Mouse (Mus musculus) layer of hippocampus, adult 8-10 months (tissue): ENCODE measurements around the gene Gstt4. TPM values are rescaled to one million over a fixed set of nuclear protein-coding genes. Genes with fewer than 3 reads are reported as not detected.

Experiments used
- DNase-seq, 2 experiments: peaks; one replicate each; pipeline ENCODE4 v3.0.0; 2022; ENCODE audit warnings: low spot score in 2 of 2
- total RNA-seq, 4 experiments: library from RNA; stranded (reverse); gene quantifications; 2 replicates each; pipeline ENCODE4 v1.2.4; 2022

Gstt4 gene
- total RNA-seq, 4 experiments from 2014 or later = 0.35 TPM; not detected in 3

GRCm38 (mm10) chr10:75835761-75836531, 13.6 kb upstream of the Gstt4 start:
- no peak for DNase-seq

- DNase-seq = peak; percentile 12 to 40
Measured at GRCm38 (mm10) chr10:75835307-75835706, 13.0 kb upstream of the Gstt4 start.

GRCm38 (mm10) chr10:75834721-75835120, 12.4 kb upstream of the Gstt4 start:
- no peak for DNase-seq

- DNase-seq = peak in 1 of 2 experiments; percentile 9
Measured at GRCm38 (mm10) chr10:75834250-75834649, 11.9 kb upstream of the Gstt4 start.

- no peak for DNase-seq
Measured at GRCm38 (mm10) chr10:75833456-75834080, 11.2 kb upstream of the Gstt4 start.

- peak in 1 of 2 experiments; percentile 31 for DNase-seq
Measured at GRCm38 (mm10) chr10:75832272-75832895, 10.0 kb upstream of the Gstt4 start.

GRCm38 (mm10) chr10:75830275-75830670, 7.9 kb upstream of the Gstt4 start:
- no peak for DNase-seq

GRCm38 (mm10) chr10:75829529-75830274, 7.4 kb upstream of the Gstt4 start:
- DNase-seq = no peak

GRCm38 (mm10) chr10:75828500-75828931, 6.2 kb upstream of the Gstt4 start:
- DNase-seq = peak; percentile 48 to 62

- peak in 1 of 2 experiments; percentile 13 for DNase-seq
Measured at GRCm38 (mm10) chr10:75827668-75828360, 5.5 kb upstream of the Gstt4 start.

GRCm38 (mm10) chr10:75824530-75824929, 2.2 kb upstream of the Gstt4 start:
- no peak for DNase-seq

GRCm38 (mm10) chr10:75823782-75824181, 1.4 kb upstream of the Gstt4 start:
- DNase-seq = no peak

GRCm38 (mm10) chr10:75819882-75820281, 2.5 kb downstream of the Gstt4 start:
- DNase-seq = no peak

- DNase-seq = no peak
Measured at GRCm38 (mm10) chr10:75818641-75819040, 3.7 kb downstream of the Gstt4 start.

GRCm38 (mm10) chr10:75804217-75804616, 18.1 kb downstream of the Gstt4 start:
- no peak for DNase-seq

- DNase-seq = peak in 1 of 2 experiments; percentile 23
Measured at GRCm38 (mm10) chr10:75798176-75798696, 24.1 kb downstream of the Gstt4 start, which contains the start of gene Gstt1. TSS of gene Gstt1 (minus strand) at chr10:75798584.

- peak in 1 of 2 experiments; percentile 34 for DNase-seq
Measured at GRCm38 (mm10) chr10:75797619-75798175, 24.6 kb downstream of the Gstt4 start.

GRCm38 (mm10) chr10:75796731-75797516, 25.4 kb downstream of the Gstt4 start:
- no peak for DNase-seq

GRCm38 (mm10) chr10:75794880-75795279, 27.5 kb downstream of the Gstt4 start:
- no peak for DNase-seq
